Mouse (Mus musculus): Measurements from ENCODE around the gene Col7a1. TPM values are rescaled to one million over a fixed set of nuclear protein-coding genes. Genes with fewer than 3 reads are reported as not detected.
A peak's percentile ranks its signal among the peaks of the same experiment; 100 is the strongest.

Gene Col7a1
- polyA plus RNA-seq, 1 experiment from 2014 or later, result 1.1 TPM

DNA sequence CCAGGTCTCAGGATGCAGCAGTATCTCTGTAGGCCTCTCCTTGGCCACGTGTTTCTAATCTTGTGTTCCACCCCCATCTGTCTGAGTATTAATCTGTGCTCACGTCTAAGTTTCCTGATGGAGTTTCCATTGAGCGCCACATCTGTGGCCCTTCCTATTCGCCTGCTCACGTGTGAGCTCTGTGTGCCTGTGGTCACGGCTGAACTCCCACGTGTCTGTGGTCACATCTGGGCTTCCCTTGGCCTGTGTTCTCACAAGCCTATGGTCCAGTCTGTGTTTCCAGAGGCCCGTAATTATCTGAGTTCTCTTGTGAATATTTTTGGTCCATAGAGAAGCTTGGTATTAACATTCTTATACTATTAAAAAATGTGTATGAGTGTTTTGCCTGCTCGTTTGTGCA is 23.1 kb downstream of the Col7a1 start:
- 86% methylated on average over 9 of the region's 9 CpGs for WGBS
- Histone ChIP-seq H3K27ac (ENCODE audit: low read length) (no peak overlapping the region), H3K36me3 (ENCODE audit: control insufficient read depth, insufficient read depth, low read length) (no peaks in the 10 kb centered on the region), H3K27me3 (ENCODE audit: control insufficient read depth, insufficient read depth, low read depth, low read length) (no peaks in the 10 kb centered on the region), H3K9ac (ENCODE audit: low read depth, low read length) (no peak overlapping the region), H3K9me3 (replicated peaks; ENCODE audit: control insufficient read depth, low read length, poor library complexity, severe bottlenecking) (no peaks in the 10 kb centered on the region), H3K4me2 (ENCODE audit: low read length) (no peak overlapping the region), H3K4me3 (ENCODE audit: low read depth, low read length) (no peak overlapping the region), H3K4me1 (ENCODE audit: control insufficient read depth, insufficient read depth, low read length) (no peaks in the 10 kb centered on the region)
- no peak for ATAC-seq

GRCm38 (mm10) chr9:108977966-108978365 is 24.6 kb downstream of the Col7a1 start:
- no peaks in the 10 kb centered on the region for H3K4me1 ChIP-seq (ENCODE audit: control insufficient read depth, insufficient read depth, low read length)

GRCm38 (mm10) chr9:108982498-108982897 is 29.1 kb downstream of the Col7a1 start:
- WGBS, result 85% methylated on average over 8 of the region's 8 CpGs
- no peak for ATAC-seq
- Histone ChIP-seq H3K36me3 (ENCODE audit: control insufficient read depth, insufficient read depth, low read length) (no peaks in the 10 kb centered on the region), H3K4me1 (ENCODE audit: control insufficient read depth, insufficient read depth, low read length) (no peaks in the 10 kb centered on the region), H3K27ac (ENCODE audit: low read length) (no peak overlapping the region), H3K27me3 (ENCODE audit: control insufficient read depth, insufficient read depth, low read depth, low read length) (no peaks in the 10 kb centered on the region), H3K9me3 (replicated peaks; ENCODE audit: control insufficient read depth, low read length, poor library complexity, severe bottlenecking) (no peaks in the 10 kb centered on the region), H3K4me2 (ENCODE audit: low read length) (no peak overlapping the region), H3K9ac (ENCODE audit: low read depth, low read length) (no peak overlapping the region), H3K4me3 (ENCODE audit: low read depth, low read length) (no peak overlapping the region)

More at GRCm38 (mm10) chr9:108977966-108978365, 24.6 kb downstream of the Col7a1 start:
- no peaks in the 10 kb centered on the region for H3K36me3 ChIP-seq (ENCODE audit: control insufficient read depth, insufficient read depth, low read length)
- H3K27ac ChIP-seq (ENCODE audit: low read length), result no peak overlapping the region
- H3K9me3 ChIP-seq (replicated peaks; ENCODE audit: control insufficient read depth, low read length, poor library complexity, severe bottlenecking), result no peaks in the 10 kb centered on the region
- ATAC-seq, result no peak
- WGBS, result 86% methylated on average over 7 of the region's 7 CpGs
- no peaks in the 10 kb centered on the region for H3K27me3 ChIP-seq (ENCODE audit: control insufficient read depth, insufficient read depth, low read depth, low read length)
- no peak overlapping the region for H3K4me3 ChIP-seq (ENCODE audit: low read depth, low read length)
- no peak overlapping the region for H3K9ac ChIP-seq (ENCODE audit: low read depth, low read length)
- no peak overlapping the region for H3K4me2 ChIP-seq (ENCODE audit: low read length)

GRCm38 (mm10) chr9:108983209-108983608 is 29.8 kb downstream of the Col7a1 start:
- no peaks in the 10 kb centered on the region for H3K27me3 ChIP-seq (ENCODE audit: control insufficient read depth, insufficient read depth, low read depth, low read length)
- ATAC-seq, result no peak
- H3K9ac ChIP-seq (ENCODE audit: low read depth, low read length), result no peak overlapping the region
- no peaks in the 10 kb centered on the region for H3K4me1 ChIP-seq (ENCODE audit: control insufficient read depth, insufficient read depth, low read length)
- H3K36me3 ChIP-seq (ENCODE audit: control insufficient read depth, insufficient read depth, low read length), result no peaks in the 10 kb centered on the region
- H3K9me3 ChIP-seq (replicated peaks; ENCODE audit: control insufficient read depth, low read length, poor library complexity, severe bottlenecking), result no peaks in the 10 kb centered on the region
- 89% methylated on average over 9 of the region's 9 CpGs for WGBS
- H3K4me2 ChIP-seq (ENCODE audit: low read length), result no peak overlapping the region
- H3K27ac ChIP-seq (ENCODE audit: low read length), result no peak overlapping the region
- no peak overlapping the region for H3K4me3 ChIP-seq (ENCODE audit: low read depth, low read length)

DNA sequence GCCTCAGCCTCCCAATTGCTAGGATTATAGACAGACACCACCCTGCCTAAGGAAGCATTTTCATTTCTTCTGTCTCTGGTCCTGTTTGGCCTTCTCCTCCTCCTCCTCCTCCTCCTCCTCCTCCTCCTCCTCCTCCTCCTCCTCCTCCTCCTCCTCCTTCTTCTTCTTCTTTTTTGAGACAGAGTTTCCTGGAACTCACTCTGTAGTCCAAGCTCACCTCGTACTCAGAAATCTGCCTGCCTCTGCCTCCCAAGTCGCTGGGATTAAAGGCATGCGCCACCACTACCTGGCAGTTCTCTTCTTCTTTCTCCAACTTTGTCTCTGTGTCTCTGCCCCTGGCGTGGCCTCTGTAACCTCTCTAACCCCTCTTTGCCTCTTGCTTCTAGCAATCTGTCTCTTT is 32.3 kb downstream of the Col7a1 start, which contains the start of gene Ucn2:
Gene Ucn2 (plus strand): TSS at position 301 of the 400 bp plus-strand sequence.
- WGBS, result 91% methylated on average over 3 of the region's 4 CpGs
- no peaks in the 10 kb centered on the region for H3K36me3 ChIP-seq (ENCODE audit: control insufficient read depth, insufficient read depth, low read length)
- no peak within 1 kb of the TSS for H3K4me3 ChIP-seq (ENCODE audit: low read depth, low read length)
- no peaks in the 10 kb centered on the region for H3K9me3 ChIP-seq (replicated peaks; ENCODE audit: control insufficient read depth, low read length, poor library complexity, severe bottlenecking)
- H3K9ac ChIP-seq (ENCODE audit: low read depth, low read length), result no peak within 1 kb of the TSS
- peaks cover 1% of the 10 kb centered on the region for H3K4me1 ChIP-seq (ENCODE audit: control insufficient read depth, insufficient read depth, low read length)
- ATAC-seq, result no peak
- H3K27ac ChIP-seq (ENCODE audit: low read length), result no peak within 1 kb of the TSS
- H3K4me2 ChIP-seq (ENCODE audit: low read length), result no peak within 1 kb of the TSS
- H3K27me3 ChIP-seq (ENCODE audit: control insufficient read depth, insufficient read depth, low read depth, low read length), result no peaks in the 10 kb centered on the region

DNA sequence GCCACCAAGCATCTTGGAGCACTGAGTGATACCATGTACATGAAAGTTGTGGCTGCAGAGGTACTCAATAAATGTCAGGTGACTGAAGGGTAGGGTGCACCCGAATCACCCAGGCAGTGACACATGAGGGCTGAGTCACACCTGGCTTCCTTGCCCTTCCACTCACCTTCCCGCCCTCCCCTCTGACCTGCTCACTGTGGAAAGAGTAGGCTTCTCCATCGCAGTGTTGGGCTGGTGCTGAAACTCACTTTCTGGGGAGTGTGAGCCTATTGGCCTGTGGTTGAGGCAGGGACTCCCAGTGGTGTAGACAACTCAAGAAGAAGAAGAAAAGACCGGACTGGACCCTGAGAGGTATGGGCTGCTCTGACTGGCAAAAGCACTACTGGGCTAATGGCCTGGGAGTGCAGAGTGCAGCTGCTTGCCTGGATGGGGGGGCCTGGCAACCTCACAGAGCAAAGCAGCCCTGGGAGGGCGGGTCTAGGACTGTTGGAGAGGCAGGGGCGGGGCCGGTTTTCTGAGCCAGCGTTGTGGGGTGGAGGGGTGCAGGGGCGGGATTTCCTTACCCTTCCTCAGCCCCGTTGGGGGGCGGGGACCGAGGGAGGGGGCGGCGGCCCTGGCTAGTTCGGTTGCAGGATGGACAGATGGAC is 34.4 kb downstream of the Col7a1 start:
- H3K4me1 ChIP-seq (ENCODE audit: control insufficient read depth, insufficient read depth, low read length), result peaks cover 13% of the 10 kb centered on the region
- ATAC-seq, result no peak
- H3K36me3 ChIP-seq (ENCODE audit: control insufficient read depth, insufficient read depth, low read length), result no peaks in the 10 kb centered on the region
- H3K9me3 ChIP-seq (replicated peaks; ENCODE audit: control insufficient read depth, low read length, poor library complexity, severe bottlenecking), result no peaks in the 10 kb centered on the region
- 21% methylated on average over 15 of the region's 15 CpGs for WGBS
- no peak overlapping the region for H3K9ac ChIP-seq (ENCODE audit: low read depth, low read length)
- H3K27me3 ChIP-seq (ENCODE audit: control insufficient read depth, insufficient read depth, low read depth, low read length), result no peaks in the 10 kb centered on the region
- H3K4me2 ChIP-seq (ENCODE audit: low read length), result no peak overlapping the region
- no peak overlapping the region for H3K4me3 ChIP-seq (ENCODE audit: low read depth, low read length)
- H3K27ac ChIP-seq (ENCODE audit: low read length), result no peak overlapping the region

DNA sequence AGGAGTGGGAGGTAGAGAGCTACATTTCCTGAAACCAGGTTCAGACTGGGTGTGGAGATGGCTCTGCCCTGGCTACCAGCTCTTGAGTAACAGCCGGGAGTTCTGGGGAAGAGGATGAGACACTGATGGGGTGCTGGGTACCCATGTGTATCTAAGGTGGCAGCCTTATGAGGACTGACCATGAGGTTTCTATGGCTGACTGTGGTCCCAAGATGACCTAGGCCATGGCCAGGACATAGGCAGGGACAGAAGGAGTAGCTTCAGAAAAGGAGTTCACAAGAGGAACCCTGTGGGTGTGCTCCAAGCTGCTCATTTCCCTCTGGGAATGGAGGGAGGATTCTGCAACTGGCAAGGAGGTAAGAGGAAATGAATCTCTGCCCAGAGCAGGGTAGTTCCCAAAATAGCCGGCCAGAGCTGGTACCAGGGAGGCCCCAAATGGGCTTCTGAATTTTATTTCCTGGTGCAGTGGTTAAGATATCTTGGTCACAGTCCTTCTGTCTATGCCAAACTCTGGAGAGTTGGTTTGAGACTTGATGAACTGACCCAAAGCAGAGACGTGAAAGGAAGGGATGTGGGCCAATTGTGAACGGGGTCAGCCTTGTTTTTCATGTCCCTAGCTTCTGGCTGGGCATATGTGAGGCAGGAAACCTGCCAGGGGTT is 36.5 kb downstream of the Col7a1 start:
- Histone ChIP-seq H3K4me3 (ENCODE audit: low read depth, low read length) (no peak overlapping the region), H3K9me3 (replicated peaks; ENCODE audit: control insufficient read depth, low read length, poor library complexity, severe bottlenecking) (no peaks in the 10 kb centered on the region), H3K27me3 (ENCODE audit: control insufficient read depth, insufficient read depth, low read depth, low read length) (no peaks in the 10 kb centered on the region), H3K4me2 (ENCODE audit: low read length) (no peak overlapping the region), H3K4me1 (ENCODE audit: control insufficient read depth, insufficient read depth, low read length) (peaks cover 16% of the 10 kb centered on the region), H3K27ac (ENCODE audit: low read length) (no peak overlapping the region), H3K36me3 (ENCODE audit: control insufficient read depth, insufficient read depth, low read length) (no peaks in the 10 kb centered on the region), H3K9ac (ENCODE audit: low read depth, low read length) (no peak overlapping the region)
- ATAC-seq, result no peak
- WGBS, result 81% methylated on average over 4 of the region's 4 CpGs

DNA sequence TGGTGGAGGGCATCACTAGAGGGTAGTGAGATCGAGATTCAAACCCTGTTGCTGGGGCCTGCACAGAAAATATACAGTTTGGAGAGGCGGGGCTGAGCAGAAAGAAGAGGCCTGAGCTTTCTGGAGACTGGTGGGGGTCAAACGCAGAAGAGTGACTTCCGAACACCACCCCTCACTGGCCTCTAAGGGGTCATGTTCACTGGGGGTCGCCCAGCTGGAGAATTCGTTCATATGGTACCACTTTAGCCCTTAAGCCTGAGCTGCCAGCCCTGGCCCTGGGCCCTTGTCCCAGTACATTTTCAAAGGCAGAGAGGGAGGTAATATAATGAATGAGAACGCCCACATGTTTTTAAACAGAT is 37.1 kb downstream of the Col7a1 start:
- Histone ChIP-seq H3K36me3 (ENCODE audit: control insufficient read depth, insufficient read depth, low read length) (no peaks in the 10 kb centered on the region), H3K27me3 (ENCODE audit: control insufficient read depth, insufficient read depth, low read depth, low read length) (no peaks in the 10 kb centered on the region), H3K4me3 (ENCODE audit: low read depth, low read length) (no peak overlapping the region), H3K4me1 (ENCODE audit: control insufficient read depth, insufficient read depth, low read length) (peaks cover 16% of the 10 kb centered on the region), H3K27ac (ENCODE audit: low read length) (no peak overlapping the region), H3K9me3 (replicated peaks; ENCODE audit: control insufficient read depth, low read length, poor library complexity, severe bottlenecking) (no peaks in the 10 kb centered on the region), H3K4me2 (ENCODE audit: low read length) (no peak overlapping the region), H3K9ac (ENCODE audit: low read depth, low read length) (no peak overlapping the region)
- no peak for ATAC-seq
- WGBS, result 81% methylated on average over 7 of the region's 7 CpGs

GRCm38 (mm10) chr9:108991428-108992084 is 38.2 kb downstream of the Col7a1 start, which contains the start of gene Pfkfb4:
Pfkfb4 (plus strand) TSS chr9:108991778.
- Histone ChIP-seq H3K9me3 (replicated peaks; ENCODE audit: control insufficient read depth, low read length, poor library complexity, severe bottlenecking) (no peaks in the 10 kb centered on the region), H3K4me1 (ENCODE audit: control insufficient read depth, insufficient read depth, low read length) (peaks cover 16% of the 10 kb centered on the region), H3K4me2 (ENCODE audit: low read length) (peak within 1 kb of the TSS; percentile 62), H3K36me3 (ENCODE audit: control insufficient read depth, insufficient read depth, low read length) (no peaks in the 10 kb centered on the region), H3K9ac (ENCODE audit: low read depth, low read length) (peak within 1 kb of the TSS; percentile 86), H3K27me3 (ENCODE audit: control insufficient read depth, insufficient read depth, low read depth, low read length) (no peaks in the 10 kb centered on the region), H3K27ac (ENCODE audit: low read length) (peak within 1 kb of the TSS; percentile 77), H3K4me3 (ENCODE audit: low read depth, low read length) (peak within 1 kb of the TSS; percentile 77)
- 1% methylated on average over 31 of the region's 31 CpGs for whole genome bisulfite sequencing
- peak; percentile 96 for ATAC-seq

All from midbrain, embryonic 16.5 days (tissue).